Mouse (Mus musculus): ENCODE measurements around the gene Svs3a.
"Not testable (repeated sequence)": the region's sequence is repeated elsewhere in the genome, so short reads cannot be mapped to it uniquely, and the experiment has no call there.

Svs3a gene

DNA sequence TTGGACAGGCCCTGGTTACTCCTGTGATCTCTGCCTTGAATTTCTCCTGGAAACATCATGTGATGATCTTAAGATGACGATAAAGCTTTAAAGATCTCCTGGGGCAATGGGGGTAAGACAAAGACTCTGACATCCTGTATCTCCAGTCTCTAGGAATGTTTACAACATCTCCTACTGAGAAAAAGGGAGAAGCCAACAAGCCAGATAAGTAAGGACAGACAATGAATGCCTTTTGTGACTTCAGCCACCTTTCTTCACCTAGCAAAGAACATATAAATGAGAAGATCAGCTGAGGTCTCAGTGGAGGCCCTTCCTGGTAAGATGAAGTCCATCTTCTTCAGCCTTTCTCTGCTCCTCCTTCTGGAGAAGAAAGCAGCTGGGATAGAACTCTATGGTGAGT lies at the start of gene Svs3a:
TSS of gene Svs3a (plus strand) at position 301 of the 400 bp plus-strand sequence.
- not testable (repeated sequence) for DNase-seq

GRCm38 (mm10) chr2:164256540-164256939 lies 32.5 kb upstream of the Svs3a start, which contains the start of gene Svs3b:
Svs3b (minus strand) TSS chr2:164256640.
- DNase-seq = not testable (repeated sequence)

DNA sequence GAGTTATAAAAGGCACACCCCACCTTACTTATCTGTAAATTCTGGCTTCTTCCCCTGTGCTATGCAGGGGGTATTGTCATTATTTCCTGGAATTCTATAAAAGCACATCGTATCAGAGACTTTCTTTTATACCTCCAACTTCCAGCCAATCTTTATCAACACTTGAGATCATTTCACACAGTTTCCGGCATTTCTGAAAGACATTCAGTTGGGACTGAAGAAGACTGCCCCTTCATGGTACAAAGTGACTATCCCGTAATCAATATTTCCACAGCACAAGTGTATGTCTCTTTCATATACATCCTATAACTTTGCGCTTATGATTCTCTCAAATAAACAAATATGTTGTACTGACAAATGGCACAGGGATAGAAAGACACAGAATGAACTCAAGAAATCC lies 10.7 kb upstream of the Svs3a start, which contains the start of gene Svs4:
TSS of gene Svs4 (minus strand) at position 101 of the 400 bp plus-strand sequence.
- DNase-seq = no peak

GRCm38 (mm10) chr2:164312599-164312998 lies 23.5 kb downstream of the Svs3a start:
- no peak for DNase-seq

DNA sequence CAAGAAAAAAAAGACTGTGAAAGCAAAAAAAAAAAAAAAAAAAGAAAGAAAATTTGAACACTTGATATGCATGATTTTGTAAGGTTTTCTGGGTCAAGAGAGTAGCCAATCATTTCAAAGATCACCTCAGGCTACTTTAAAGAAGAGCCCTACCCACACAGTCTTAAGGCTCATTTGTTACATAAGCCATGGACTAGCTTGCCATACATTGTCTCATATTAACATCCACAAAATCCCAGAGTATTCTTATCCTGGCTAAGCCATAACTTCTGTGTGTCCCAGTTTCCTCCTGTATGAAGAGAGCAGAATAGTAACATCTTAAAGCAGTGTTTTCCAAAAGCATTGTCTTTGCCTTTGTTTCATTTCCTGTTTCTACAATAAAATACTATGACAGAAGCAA lies 26.4 kb downstream of the Svs3a start:
- DNase-seq = not testable (repeated sequence)

- DNase-seq = not testable (repeated sequence)
These were observed 27.4 kb downstream of the Svs3a start, which contains the start of gene Svs6 for GRCm38 (mm10) chr2:164316451-164316850. Svs6 (plus strand) TSS chr2:164316751.

DNA sequence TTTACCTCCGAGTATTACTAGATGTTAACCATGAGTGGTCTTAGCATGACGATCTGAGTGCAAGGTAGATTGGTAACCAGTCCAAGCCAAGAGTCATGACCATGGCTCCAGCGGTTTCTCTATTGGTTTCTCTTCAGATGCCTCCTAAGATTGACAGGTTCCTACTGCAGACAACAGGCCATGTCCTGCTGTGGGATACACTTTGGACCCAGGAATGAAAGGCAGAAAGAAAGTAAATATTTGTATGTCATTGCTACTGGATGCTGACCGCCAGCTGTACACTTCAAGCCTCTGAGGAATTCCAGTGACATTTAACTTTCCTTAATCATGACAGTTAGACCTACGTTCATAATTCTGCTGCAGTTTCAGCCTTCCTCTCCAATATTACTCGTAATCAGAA lies 31.9 kb downstream of the Svs3a start:
- DNase-seq = no peak

DNA sequence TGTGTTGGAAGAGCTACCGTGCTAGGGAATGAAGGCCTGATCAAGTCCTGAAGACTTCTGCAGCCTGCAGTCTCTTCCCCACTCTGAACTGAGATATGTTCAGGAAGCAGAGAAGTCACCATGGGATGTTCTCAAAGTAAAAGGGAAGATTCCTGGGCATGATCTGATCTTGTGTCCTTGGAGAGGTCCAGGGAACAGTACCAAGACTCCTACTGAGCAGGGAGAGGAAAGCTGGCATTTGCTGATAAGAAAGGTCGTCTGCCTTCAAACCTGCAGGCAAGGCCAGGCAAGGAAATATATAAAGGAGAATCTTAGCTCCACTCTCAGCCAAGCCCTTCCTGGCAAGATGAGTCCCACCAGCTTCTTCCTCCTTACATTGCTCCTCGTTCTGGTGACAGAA lies 43.4 kb downstream of the Svs3a start, which contains the start of gene Svs5:
TSS of gene Svs5 (plus strand) at position 301 of the 400 bp plus-strand sequence.
- not testable (repeated sequence) for DNase-seq
